Mouse (Mus musculus): Measurements from ENCODE around the gene Exoc6b.

Gene Exoc6b

GRCm38 (mm10) chr6:84726876-84727275, 342.4 kb downstream of the Exoc6b start:
- no peak for DNase-seq (ENCODE audit: low read depth, low spot score)

GRCm38 (mm10) chr6:84713171-84713570, 356.1 kb downstream of the Exoc6b start:
- no peak for DNase-seq (ENCODE audit: low read depth, low spot score)

- no peak for DNase-seq (ENCODE audit: low read depth, low spot score)
These were observed 358.5 kb downstream of the Exoc6b start for GRCm38 (mm10) chr6:84710831-84711230.

DNA sequence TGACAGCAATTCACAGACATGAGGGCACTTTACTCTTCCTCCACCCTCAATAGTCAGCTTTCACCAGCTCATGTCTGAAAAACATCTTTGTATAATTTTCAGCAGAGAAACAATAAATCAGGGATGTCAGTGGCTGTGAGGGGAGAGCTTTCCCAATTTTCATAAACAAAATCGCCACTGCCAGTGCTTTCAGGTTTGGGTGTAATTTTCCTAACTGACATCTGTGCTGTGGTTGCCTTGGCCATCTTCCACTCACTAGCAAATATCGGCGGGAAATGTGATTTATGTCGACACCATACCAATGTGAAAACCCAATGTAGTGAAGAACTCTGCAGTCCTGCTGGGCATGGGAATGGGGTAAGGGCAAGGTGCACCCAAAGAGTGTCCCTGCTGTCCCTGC, 360.7 kb downstream of the Exoc6b start:
- DNase-seq (ENCODE audit: low read depth, low spot score), result no peak

DNA sequence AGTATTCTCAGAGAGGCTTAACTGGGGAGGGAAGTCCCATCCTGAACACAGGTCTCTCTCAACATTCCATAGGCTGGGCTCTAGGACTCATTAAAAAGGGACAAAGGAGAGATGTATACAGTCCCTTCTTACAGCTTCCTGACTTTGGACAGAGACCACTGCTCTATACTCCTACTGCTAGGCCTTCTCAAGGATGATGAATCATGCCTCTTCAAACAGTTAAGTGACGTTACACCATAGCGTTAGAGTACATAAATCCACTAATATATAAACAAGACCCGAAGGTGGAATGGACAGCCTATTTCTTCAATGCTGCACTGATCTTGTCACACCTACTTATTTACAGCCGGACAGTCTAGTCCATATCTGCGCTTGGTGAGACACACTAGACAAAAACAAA, 369.7 kb downstream of the Exoc6b start:
- DNase-seq (ENCODE audit: low read depth, low spot score), result no peak

GRCm38 (mm10) chr6:84698288-84698673, 371.0 kb downstream of the Exoc6b start:
- DNase-seq (ENCODE audit: low read depth, low spot score), result no peak

DNA sequence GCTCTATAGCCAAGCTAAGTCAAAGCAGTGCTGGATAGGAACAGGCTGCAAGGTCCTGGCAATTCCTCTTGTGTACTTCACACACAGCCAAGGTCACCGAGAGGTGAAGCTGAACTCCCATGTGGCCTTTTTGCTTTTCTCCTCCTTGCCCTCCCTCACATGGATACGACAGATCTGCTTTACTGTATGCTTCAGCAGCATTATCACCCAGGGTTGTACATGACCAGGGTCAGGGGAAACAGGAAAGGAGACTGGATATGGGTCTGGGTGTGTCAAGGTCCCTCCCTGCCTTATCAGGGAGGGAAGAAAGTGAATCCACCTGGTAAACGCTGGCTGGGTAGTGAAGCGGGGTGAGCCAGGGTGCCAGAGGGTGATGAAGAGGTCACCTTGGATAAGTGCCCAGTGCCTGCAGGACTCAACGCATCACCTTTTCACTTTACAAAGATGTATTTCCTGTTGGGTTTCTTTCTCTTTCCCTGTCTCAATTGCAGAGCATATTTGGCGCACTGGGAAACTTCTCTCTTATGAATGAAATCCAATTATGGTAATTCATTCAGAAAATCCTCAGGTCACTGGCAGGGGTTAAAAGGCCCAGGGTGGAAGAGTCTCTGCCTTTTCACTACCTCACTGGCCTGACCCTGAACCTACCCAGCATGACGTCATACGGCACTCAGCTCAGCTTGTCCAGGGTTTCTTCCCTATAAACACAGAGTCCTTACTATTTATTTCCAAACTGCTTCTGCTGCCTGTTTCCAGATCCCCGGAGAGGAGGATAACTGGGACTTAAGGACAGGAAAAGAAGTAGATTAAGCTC, 371.6 kb downstream of the Exoc6b start:
- DNase-seq (ENCODE audit: low read depth, low spot score), result peak; percentile 23

DNA sequence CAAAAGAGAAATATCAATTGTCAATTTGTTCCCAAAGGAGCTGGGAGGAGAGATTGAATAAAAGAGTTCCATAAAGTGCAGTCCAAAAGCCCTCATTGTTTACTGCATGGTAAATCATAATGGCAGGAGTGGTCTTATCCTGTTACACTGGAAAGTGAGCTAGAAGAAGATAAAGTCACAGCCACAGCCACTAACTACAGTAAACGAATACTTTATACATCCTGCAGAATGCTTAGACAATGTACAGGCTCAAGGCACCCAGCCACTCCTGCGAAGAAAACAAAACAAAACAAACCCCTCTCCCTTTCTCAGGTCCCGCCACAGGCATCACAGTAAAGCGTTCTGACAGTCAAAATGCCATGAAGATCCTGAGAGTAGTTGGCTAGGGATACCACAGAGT, 375.5 kb downstream of the Exoc6b start:
- DNase-seq (ENCODE audit: low read depth, low spot score), result no peak

- DNase-seq (ENCODE audit: low read depth, low spot score), result no peak
These were observed 376.1 kb downstream of the Exoc6b start for GRCm38 (mm10) chr6:84693204-84693603.

- DNase-seq (ENCODE audit: low read depth, low spot score), result no peak
These were observed 377.4 kb downstream of the Exoc6b start for GRCm38 (mm10) chr6:84691907-84692306.

GRCm38 (mm10) chr6:84677770-84678169, 391.5 kb downstream of the Exoc6b start:
- DNase-seq (ENCODE audit: low read depth, low spot score), result no peak

- no peak for DNase-seq (ENCODE audit: low read depth, low spot score)
These were observed 394.4 kb downstream of the Exoc6b start for GRCm38 (mm10) chr6:84674936-84675335.

GRCm38 (mm10) chr6:84674136-84674535, 395.2 kb downstream of the Exoc6b start:
- DNase-seq (ENCODE audit: low read depth, low spot score), result peak; percentile 39

- DNase-seq (ENCODE audit: low read depth, low spot score), result no peak
These were observed 407.7 kb downstream of the Exoc6b start for GRCm38 (mm10) chr6:84661451-84662112.

- DNase-seq (ENCODE audit: low read depth, low spot score), result no peak
These were observed 408.3 kb downstream of the Exoc6b start for GRCm38 (mm10) chr6:84660982-84661381.

GRCm38 (mm10) chr6:84657091-84657490, 412.2 kb downstream of the Exoc6b start:
- peak; percentile 20 for DNase-seq (ENCODE audit: low read depth, low spot score)

DNA sequence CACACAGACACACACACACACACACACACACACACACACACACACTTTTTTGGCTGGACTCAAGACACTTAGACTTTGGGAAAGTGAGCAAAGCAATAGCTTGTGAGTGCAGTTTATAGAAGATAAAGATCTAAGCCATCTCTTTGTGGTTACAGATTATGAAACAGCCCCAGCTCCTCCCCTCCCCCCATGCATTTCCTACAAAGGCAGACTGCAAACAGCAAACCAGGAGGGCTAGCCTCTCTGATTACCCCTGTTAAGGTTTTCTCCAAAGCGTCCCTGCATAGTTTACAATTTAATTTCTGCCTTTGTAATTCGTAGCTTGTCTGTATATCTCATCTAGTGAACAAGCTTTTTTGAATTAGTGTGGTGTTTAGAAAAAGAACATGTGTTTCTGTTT, 412.6 kb downstream of the Exoc6b start:
- DNase-seq (ENCODE audit: low read depth, low spot score), result no peak

GRCm38 (mm10) chr6:84651902-84652301, 417.4 kb downstream of the Exoc6b start:
- no peak for DNase-seq (ENCODE audit: low read depth, low spot score)

DNA sequence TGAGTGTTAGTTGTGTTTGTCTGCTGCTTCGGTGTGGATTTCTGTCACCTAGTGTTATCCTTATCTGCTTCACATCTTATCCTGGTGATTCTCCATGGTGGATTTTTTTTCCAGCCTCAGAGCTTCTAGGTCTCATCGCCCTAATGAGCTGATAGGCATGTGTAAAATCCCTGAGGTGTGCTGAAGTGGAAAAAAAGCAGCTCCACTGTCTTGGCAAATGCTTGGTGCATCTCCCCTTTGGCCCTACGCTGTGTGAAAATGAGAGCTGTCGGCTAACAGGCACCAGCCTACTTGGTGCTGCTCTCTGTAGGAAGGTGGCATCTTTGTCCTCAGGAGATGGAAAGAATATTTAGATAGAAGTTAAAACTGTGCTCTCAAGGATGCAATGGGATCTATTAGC, 422.1 kb downstream of the Exoc6b start:
- DNase-seq (ENCODE audit: low read depth, low spot score), result no peak

- DNase-seq (ENCODE audit: low read depth, low spot score), result no peak
These were observed 422.6 kb downstream of the Exoc6b start for GRCm38 (mm10) chr6:84646696-84647095.

DNA sequence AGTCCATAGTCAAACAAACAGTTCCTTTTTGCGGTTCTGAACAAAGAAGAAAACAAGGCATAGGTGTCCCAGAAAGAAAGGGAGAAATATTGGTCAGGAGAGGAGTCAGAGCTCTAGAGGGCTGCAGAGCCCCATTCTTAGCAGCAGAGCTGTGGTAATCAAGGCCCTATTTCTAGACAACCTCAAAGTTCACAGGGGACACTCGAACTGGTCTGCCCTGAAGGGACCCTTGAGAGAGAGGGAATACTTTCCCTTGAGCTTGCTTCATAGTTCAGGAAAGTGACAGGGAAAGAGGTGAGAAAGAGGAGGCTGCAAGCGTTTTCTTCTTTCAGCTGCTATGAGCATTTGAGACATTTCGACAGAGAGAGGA, 428.3 kb downstream of the Exoc6b start:
- no peak for DNase-seq (ENCODE audit: low read depth, low spot score)

DNA sequence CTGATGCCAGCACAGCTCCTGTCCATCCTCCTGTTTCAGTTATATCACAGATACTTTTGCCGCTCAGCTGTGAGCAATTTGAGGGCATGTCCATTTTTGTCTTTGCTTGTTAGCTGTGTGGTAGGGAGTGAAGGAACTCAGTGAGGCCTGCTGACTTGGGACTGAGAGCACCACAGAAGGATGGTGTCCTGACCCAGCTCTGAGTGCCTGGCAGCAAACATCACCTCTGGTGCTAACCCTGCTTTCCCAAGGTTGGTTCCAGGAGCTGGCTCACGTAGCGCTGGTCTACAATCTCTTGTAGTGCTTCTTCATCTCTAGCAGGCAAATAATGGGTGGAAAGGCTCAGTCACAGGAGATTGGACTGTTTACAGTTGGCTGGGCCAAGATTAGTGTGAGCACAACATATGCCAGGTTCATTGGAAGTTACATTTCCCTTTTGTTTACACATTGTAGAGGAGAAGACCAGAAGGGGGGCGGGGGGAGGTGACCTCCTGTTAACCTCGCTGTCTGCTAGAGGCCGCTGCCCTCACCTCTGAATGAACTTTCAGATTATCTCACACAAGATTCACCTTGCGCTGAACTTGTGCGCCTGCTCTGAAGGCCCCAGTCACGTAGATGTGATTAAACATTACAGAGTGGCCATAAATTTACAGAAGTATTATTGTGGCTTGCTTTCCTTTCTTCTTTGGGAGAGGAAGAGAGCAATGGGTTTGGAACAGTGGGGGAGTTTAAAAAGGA, 428.8 kb downstream of the Exoc6b start:
- peak; percentile 43 for DNase-seq (ENCODE audit: low read depth, low spot score)

- DNase-seq (ENCODE audit: low read depth, low spot score), result no peak
These were observed 431.1 kb downstream of the Exoc6b start for GRCm38 (mm10) chr6:84638206-84638605.

Data from mesoderm, embryonic 11.5 days (tissue).